Mouse (Mus musculus): ENCODE results near the gene Btrc. TPM values are rescaled to one million over a fixed set of nuclear protein-coding genes. Genes with fewer than 3 reads are reported as not detected.
"Not testable (repeated sequence)": the region's sequence is repeated elsewhere in the genome, so short reads cannot be mapped to it uniquely, and the experiment has no call there.

Btrc gene
- polyA plus RNA-seq, 1 experiment from 2014 or later, result 65.1 TPM

DNA sequence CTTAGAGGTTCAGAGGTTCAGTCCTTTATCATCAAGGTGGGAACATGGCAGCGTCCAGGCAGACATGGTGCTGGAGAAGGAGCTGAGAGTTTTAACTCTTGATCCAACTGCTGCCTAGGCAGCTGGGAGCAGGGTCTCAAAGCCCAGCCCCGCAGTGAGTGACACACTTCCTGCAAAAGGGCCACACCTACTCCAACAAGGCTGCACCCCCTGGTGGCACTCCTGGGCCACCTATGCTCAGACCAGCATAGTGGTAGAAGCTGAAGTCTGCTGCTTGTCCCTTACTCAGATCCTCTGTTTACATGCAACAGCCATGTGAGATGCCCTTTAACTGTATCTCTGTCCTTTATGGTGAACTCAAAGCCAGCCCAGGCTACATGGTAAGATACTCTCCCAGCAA, 47.5 kb downstream of the Btrc start:
- ATAC-seq, result no peak
- Histone ChIP-seq H3K4me2 (ENCODE audit: low read length) (no peak overlapping the region), H3K4me3 (replicated peaks; ENCODE audit: low read length) (no peak overlapping the region), H3K4me1 (replicated peaks; ENCODE audit: control insufficient read depth, insufficient read depth, low read length) (no peaks in the 10 kb centered on the region), H3K9me3 (ENCODE audit: control insufficient read depth, low read length) (no peaks in the 10 kb centered on the region), H3K27ac (ENCODE audit: low read length) (no peak overlapping the region), H3K36me3 (ENCODE audit: control insufficient read depth, insufficient read depth) (no peaks in the 10 kb centered on the region), H3K9ac (replicated peaks; ENCODE audit: low read depth, low read length) (no peak overlapping the region), H3K27me3 (replicated peaks; ENCODE audit: control insufficient read depth, insufficient read depth, low read length) (no peaks in the 10 kb centered on the region)
- WGBS, result 80% methylated on average over 2 of the region's 2 CpGs

- H3K4me3 ChIP-seq (replicated peaks; ENCODE audit: low read length), result no peak overlapping the region
- no peak for ATAC-seq
- no peak overlapping the region for H3K4me2 ChIP-seq (ENCODE audit: low read length)
- no peaks in the 10 kb centered on the region for H3K9me3 ChIP-seq (ENCODE audit: control insufficient read depth, low read length)
- no peaks in the 10 kb centered on the region for H3K27me3 ChIP-seq (replicated peaks; ENCODE audit: control insufficient read depth, insufficient read depth, low read length)
- no peak overlapping the region for H3K27ac ChIP-seq (ENCODE audit: low read length)
- 90% methylated on average over 3 of the region's 3 CpGs for WGBS
- H3K9ac ChIP-seq (replicated peaks; ENCODE audit: low read depth, low read length), result no peak overlapping the region
- no peaks in the 10 kb centered on the region for H3K4me1 ChIP-seq (replicated peaks; ENCODE audit: control insufficient read depth, insufficient read depth, low read length)
- H3K36me3 ChIP-seq (ENCODE audit: control insufficient read depth, insufficient read depth), result no peaks in the 10 kb centered on the region
Observed at GRCm38 (mm10) chr19:45412694-45413093, 49.2 kb downstream of the Btrc start.

DNA sequence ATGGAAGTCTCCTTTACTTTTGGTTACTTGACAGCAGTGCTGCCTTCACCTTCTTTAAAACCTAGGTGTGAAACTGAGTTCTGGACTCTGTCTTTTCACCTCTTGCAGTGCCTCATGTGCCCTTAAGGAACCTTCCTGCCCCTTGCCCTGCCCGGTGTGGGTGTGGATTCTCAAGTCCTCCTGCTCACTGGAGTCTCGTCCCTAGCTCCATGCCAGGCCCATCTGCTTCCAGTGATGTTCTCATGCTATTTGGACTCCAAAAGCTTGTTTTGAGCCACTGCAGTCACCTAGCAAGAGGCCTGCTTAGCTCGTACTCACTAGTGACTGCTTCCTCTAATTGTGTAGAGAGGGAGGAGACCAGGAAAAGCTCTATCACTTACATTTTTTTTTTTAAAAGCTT, 50.4 kb downstream of the Btrc start:
- 90% methylated on average over 3 of the region's 3 CpGs for WGBS
- Histone ChIP-seq H3K36me3 (ENCODE audit: control insufficient read depth, insufficient read depth) (no peaks in the 10 kb centered on the region), H3K4me3 (replicated peaks; ENCODE audit: low read length) (no peak overlapping the region), H3K27me3 (replicated peaks; ENCODE audit: control insufficient read depth, insufficient read depth, low read length) (no peaks in the 10 kb centered on the region), H3K9ac (replicated peaks; ENCODE audit: low read depth, low read length) (no peak overlapping the region), H3K4me2 (ENCODE audit: low read length) (no peak overlapping the region), H3K9me3 (ENCODE audit: control insufficient read depth, low read length) (no peaks in the 10 kb centered on the region), H3K27ac (ENCODE audit: low read length) (no peak overlapping the region), H3K4me1 (replicated peaks; ENCODE audit: control insufficient read depth, insufficient read depth, low read length) (no peaks in the 10 kb centered on the region)
- ATAC-seq, result no peak

GRCm38 (mm10) chr19:45417601-45418000, 54.1 kb downstream of the Btrc start:
- ATAC-seq, result no peak
- Histone ChIP-seq H3K27me3 (replicated peaks; ENCODE audit: control insufficient read depth, insufficient read depth, low read length) (no peaks in the 10 kb centered on the region), H3K4me2 (ENCODE audit: low read length) (no peak overlapping the region), H3K27ac (ENCODE audit: low read length) (no peak overlapping the region), H3K36me3 (ENCODE audit: control insufficient read depth, insufficient read depth) (no peaks in the 10 kb centered on the region), H3K4me3 (replicated peaks; ENCODE audit: low read length) (no peak overlapping the region), H3K9ac (replicated peaks; ENCODE audit: low read depth, low read length) (no peak overlapping the region), H3K4me1 (replicated peaks; ENCODE audit: control insufficient read depth, insufficient read depth, low read length) (peaks cover 4% of the 10 kb centered on the region), H3K9me3 (ENCODE audit: control insufficient read depth, low read length) (no peaks in the 10 kb centered on the region)

- no peak overlapping the region for H3K4me3 ChIP-seq (replicated peaks; ENCODE audit: low read length)
- no peak overlapping the region for H3K4me2 ChIP-seq (ENCODE audit: low read length)
- no peaks in the 10 kb centered on the region for H3K36me3 ChIP-seq (ENCODE audit: control insufficient read depth, insufficient read depth)
- no peak for ATAC-seq
- H3K27me3 ChIP-seq (replicated peaks; ENCODE audit: control insufficient read depth, insufficient read depth, low read length), result no peaks in the 10 kb centered on the region
- H3K27ac ChIP-seq (ENCODE audit: low read length), result no peak overlapping the region
- peaks cover 4% of the 10 kb centered on the region for H3K4me1 ChIP-seq (replicated peaks; ENCODE audit: control insufficient read depth, insufficient read depth, low read length)
- no peaks in the 10 kb centered on the region for H3K9me3 ChIP-seq (ENCODE audit: control insufficient read depth, low read length)
- 41% methylated on average over 7 of the region's 7 CpGs for WGBS
- no peak overlapping the region for H3K9ac ChIP-seq (replicated peaks; ENCODE audit: low read depth, low read length)
Observed at GRCm38 (mm10) chr19:45422276-45422675, 58.7 kb downstream of the Btrc start.

DNA sequence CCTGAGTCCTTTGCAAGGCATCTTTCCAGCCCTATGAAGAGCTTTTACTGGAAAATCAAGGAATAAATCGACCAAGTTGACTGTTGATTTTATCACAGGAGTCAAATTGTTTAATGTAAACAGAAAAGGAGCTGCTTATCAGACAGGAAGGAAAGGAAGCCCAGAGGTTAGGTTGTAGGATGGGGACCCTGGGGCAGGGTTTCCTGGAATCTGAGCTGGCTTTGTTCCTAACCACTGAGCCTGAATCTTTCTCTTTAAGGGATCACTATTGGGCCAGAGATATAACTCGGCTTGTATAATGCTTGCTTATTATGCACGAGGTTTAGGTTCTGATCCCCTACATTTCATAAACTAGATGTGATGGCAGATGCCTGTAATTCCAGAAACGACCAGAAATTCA, 64.6 kb downstream of the Btrc start:
- Histone ChIP-seq H3K4me1 (replicated peaks; ENCODE audit: control insufficient read depth, insufficient read depth, low read length) (peaks cover 16% of the 10 kb centered on the region), H3K9me3 (ENCODE audit: control insufficient read depth, low read length) (no peaks in the 10 kb centered on the region), H3K4me3 (replicated peaks; ENCODE audit: low read length) (no peak overlapping the region), H3K36me3 (ENCODE audit: control insufficient read depth, insufficient read depth) (no peaks in the 10 kb centered on the region), H3K4me2 (ENCODE audit: low read length) (no peak overlapping the region), H3K9ac (replicated peaks; ENCODE audit: low read depth, low read length) (no peak overlapping the region), H3K27ac (ENCODE audit: low read length) (no peak overlapping the region), H3K27me3 (replicated peaks; ENCODE audit: control insufficient read depth, insufficient read depth, low read length) (no peaks in the 10 kb centered on the region)
- WGBS, result 79% methylated on average over 4 of the region's 4 CpGs
- ATAC-seq, result no peak

GRCm38 (mm10) chr19:45430971-45431633, 67.6 kb downstream of the Btrc start:
- H3K4me2 ChIP-seq (ENCODE audit: low read length), result no peak overlapping the region
- no peaks in the 10 kb centered on the region for H3K27me3 ChIP-seq (replicated peaks; ENCODE audit: control insufficient read depth, insufficient read depth, low read length)
- H3K36me3 ChIP-seq (ENCODE audit: control insufficient read depth, insufficient read depth), result no peaks in the 10 kb centered on the region
- peaks cover 17% of the 10 kb centered on the region for H3K4me1 ChIP-seq (replicated peaks; ENCODE audit: control insufficient read depth, insufficient read depth, low read length)
- peak overlapping the region; percentile 41; the same call in 1 of the 2 replicates for H3K27ac ChIP-seq (ENCODE audit: low read length)
- no peak overlapping the region for H3K9ac ChIP-seq (replicated peaks; ENCODE audit: low read depth, low read length)
- H3K9me3 ChIP-seq (ENCODE audit: control insufficient read depth, low read length), result no peaks in the 10 kb centered on the region
- ATAC-seq, result no peak
- 83% methylated on average over 6 of the region's 6 CpGs for WGBS
- H3K4me3 ChIP-seq (replicated peaks; ENCODE audit: low read length), result no peak overlapping the region

- no peaks in the 10 kb centered on the region for H3K9me3 ChIP-seq (ENCODE audit: control insufficient read depth, low read length)
- H3K4me2 ChIP-seq (ENCODE audit: low read length), result no peak overlapping the region
- 36% methylated on average over 3 of the region's 3 CpGs for WGBS
- no peaks in the 10 kb centered on the region for H3K27me3 ChIP-seq (replicated peaks; ENCODE audit: control insufficient read depth, insufficient read depth, low read length)
- H3K4me3 ChIP-seq (replicated peaks; ENCODE audit: low read length), result no peak overlapping the region
- H3K9ac ChIP-seq (replicated peaks; ENCODE audit: low read depth, low read length), result no peak overlapping the region
- no peaks in the 10 kb centered on the region for H3K36me3 ChIP-seq (ENCODE audit: control insufficient read depth, insufficient read depth)
- peak; percentile 70 for ATAC-seq
- peaks cover 17% of the 10 kb centered on the region for H3K4me1 ChIP-seq (replicated peaks; ENCODE audit: control insufficient read depth, insufficient read depth, low read length)
- peak overlapping the region; percentile 75 for H3K27ac ChIP-seq (ENCODE audit: low read length)
Observed at GRCm38 (mm10) chr19:45432351-45432750, 68.8 kb downstream of the Btrc start.

- H3K4me2 ChIP-seq (ENCODE audit: low read length); H3K27ac ChIP-seq (ENCODE audit: low read length); H3K4me3 ChIP-seq (replicated peaks; ENCODE audit: low read length); H3K27me3 ChIP-seq (replicated peaks; ENCODE audit: control insufficient read depth, insufficient read depth, low read length); H3K9ac ChIP-seq (replicated peaks; ENCODE audit: low read depth, low read length); H3K9me3 ChIP-seq (ENCODE audit: control insufficient read depth, low read length); H3K36me3 ChIP-seq (ENCODE audit: control insufficient read depth, insufficient read depth): not testable (repeated sequence)
- peak; percentile 65; the same call in 1 of the 2 replicates for ATAC-seq
- H3K4me1 ChIP-seq (replicated peaks; ENCODE audit: control insufficient read depth, insufficient read depth, low read length), result peaks cover 22% of the 10 kb centered on the region
Observed at GRCm38 (mm10) chr19:45436019-45436418, 72.5 kb downstream of the Btrc start.

GRCm38 (mm10) chr19:45437175-45437574, 73.6 kb downstream of the Btrc start:
- H3K4me1 ChIP-seq (replicated peaks; ENCODE audit: control insufficient read depth, insufficient read depth, low read length), result peaks cover 19% of the 10 kb centered on the region
- 87% methylated on average over 4 of the region's 4 CpGs for WGBS
- H3K9ac ChIP-seq (replicated peaks; ENCODE audit: low read depth, low read length), result no peak overlapping the region
- no peaks in the 10 kb centered on the region for H3K36me3 ChIP-seq (ENCODE audit: control insufficient read depth, insufficient read depth)
- no peaks in the 10 kb centered on the region for H3K9me3 ChIP-seq (ENCODE audit: control insufficient read depth, low read length)
- no peak overlapping the region for H3K27ac ChIP-seq (ENCODE audit: low read length)
- no peak for ATAC-seq
- no peaks in the 10 kb centered on the region for H3K27me3 ChIP-seq (replicated peaks; ENCODE audit: control insufficient read depth, insufficient read depth, low read length)
- H3K4me3 ChIP-seq (replicated peaks; ENCODE audit: low read length), result no peak overlapping the region
- H3K4me2 ChIP-seq (ENCODE audit: low read length), result no peak overlapping the region
